Mouse (Mus musculus): Measurements from ENCODE around the gene Mta1. TPM values are rescaled to one million over a fixed set of nuclear protein-coding genes. Genes with fewer than 3 reads are reported as not detected.

Mta1 gene
- polyA plus RNA-seq, 1 experiment = 47.6 TPM

DNA sequence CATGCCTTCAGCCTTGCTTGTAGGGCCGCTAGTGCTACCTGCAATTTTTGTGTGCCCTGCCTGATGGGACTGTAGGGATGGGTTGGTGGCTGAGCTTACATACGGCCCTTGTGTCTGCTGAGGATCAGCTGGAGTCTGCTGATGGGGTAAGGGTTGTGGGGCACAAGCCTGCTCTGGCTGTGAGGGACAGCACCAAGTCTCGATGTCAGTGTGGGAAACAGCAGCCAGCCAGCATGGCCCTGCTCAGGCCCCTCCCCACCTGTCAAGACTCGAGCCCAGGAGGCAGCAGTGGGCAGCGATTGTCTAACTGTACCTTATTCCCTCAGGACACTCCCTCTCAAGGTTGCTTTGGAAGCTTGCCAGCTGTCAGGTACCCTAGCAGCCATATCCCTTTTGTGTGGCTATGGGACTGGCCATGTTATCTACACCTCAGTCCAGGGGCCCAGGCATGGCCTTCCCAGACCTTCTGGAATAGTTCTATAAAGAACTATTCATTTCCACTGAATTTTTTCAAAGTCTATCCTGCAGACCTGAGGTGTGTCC is 35.9 kb downstream of the Mta1 start:
- Histone ChIP-seq H3K27ac (ENCODE audit: insufficient read depth, low read depth, low read length) (no peak overlapping the region), H3K4me3 (ENCODE audit: low read depth, low read length) (no peak overlapping the region), H3K4me1 (ENCODE audit: control insufficient read depth, insufficient read depth, insufficient read length, low read length) (peaks cover 4% of the 10 kb centered on the region; the same call in 1 of the 2 replicates), H3K27me3 (ENCODE audit: control insufficient read depth, insufficient read depth, low read length) (no peaks in the 10 kb centered on the region), H3K36me3 (ENCODE audit: control insufficient read depth, insufficient read depth, low read length) (peaks cover 49% of the 10 kb centered on the region)
- 59% methylated on average over 5 of the region's 5 CpGs for WGBS
- TF ChIP-seq CTCF (IDR thresholded peaks at IDR 0.05; ENCODE audit: extremely low read depth, insufficient read length, insufficient replicate concordance, low read depth, low read length) (no peak), POLR2A (IDR thresholded peaks at IDR 0.05; ENCODE audit: low read depth, low read length) (no peak)

DNA sequence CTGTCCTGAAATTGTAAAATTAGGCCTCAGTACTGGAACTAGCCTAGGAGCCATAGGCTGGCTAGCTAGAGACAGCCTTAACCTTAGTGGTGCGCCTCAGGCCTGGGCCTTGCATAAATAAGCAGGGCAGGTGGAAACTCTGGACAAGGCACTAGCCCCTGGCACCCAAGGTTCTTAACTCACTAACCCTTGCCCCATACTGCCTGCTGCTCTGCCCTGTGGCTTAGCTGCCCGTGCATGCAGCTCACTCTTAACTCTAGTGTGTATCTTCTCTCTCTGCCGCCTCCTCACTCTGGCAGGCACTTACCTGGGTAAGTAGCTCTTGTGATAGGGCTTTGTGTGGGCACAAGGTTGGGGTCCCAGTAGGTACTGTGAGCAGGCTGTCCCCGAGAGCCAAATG is 36.4 kb downstream of the Mta1 start:
- no peak for TF ChIP-seq CTCF (IDR thresholded peaks at IDR 0.05; ENCODE audit: extremely low read depth, insufficient read length, insufficient replicate concordance, low read depth, low read length)
- TF ChIP-seq POLR2A (IDR thresholded peaks at IDR 0.05; ENCODE audit: low read depth, low read length) = no peak
- no peak overlapping the region for H3K27ac ChIP-seq (ENCODE audit: insufficient read depth, low read depth, low read length)
- H3K36me3 ChIP-seq (ENCODE audit: control insufficient read depth, insufficient read depth, low read length) = peaks cover 45% of the 10 kb centered on the region
- H3K27me3 ChIP-seq (ENCODE audit: control insufficient read depth, insufficient read depth, low read length) = no peaks in the 10 kb centered on the region
- H3K4me1 ChIP-seq (ENCODE audit: control insufficient read depth, insufficient read depth, insufficient read length, low read length) = peaks cover 4% of the 10 kb centered on the region; the same call in 1 of the 2 replicates
- H3K4me3 ChIP-seq (ENCODE audit: low read depth, low read length) = no peak overlapping the region
- WGBS = 94% methylated on average over 4 of the region's 4 CpGs

DNA sequence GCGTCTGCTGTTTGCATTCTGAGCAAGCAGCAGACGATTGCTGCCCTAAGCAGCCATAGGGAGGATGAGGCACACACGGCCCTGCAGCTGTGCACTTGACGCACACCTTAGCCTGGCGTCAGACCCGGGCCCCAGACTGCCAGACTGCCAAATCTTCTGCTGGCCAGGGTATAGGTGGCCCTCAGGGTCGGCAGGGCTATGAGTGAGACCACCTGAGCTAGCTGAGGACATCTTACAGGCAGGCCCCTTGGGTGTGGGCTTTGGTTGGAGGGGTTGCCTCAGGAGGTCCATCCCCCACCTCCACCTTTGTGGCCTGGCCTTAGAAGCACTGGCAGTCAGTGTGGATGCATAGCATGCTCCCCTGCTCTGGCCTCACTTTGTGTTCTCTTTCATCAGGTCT is 37.3 kb downstream of the Mta1 start:
- Histone ChIP-seq H3K36me3 (ENCODE audit: control insufficient read depth, insufficient read depth, low read length) (peaks cover 38% of the 10 kb centered on the region), H3K27me3 (ENCODE audit: control insufficient read depth, insufficient read depth, low read length) (peaks cover under 1% of the 10 kb centered on the region; the same call in 1 of the 2 replicates), H3K4me3 (ENCODE audit: low read depth, low read length) (no peak overlapping the region), H3K27ac (ENCODE audit: insufficient read depth, low read depth, low read length) (no peak overlapping the region), H3K4me1 (ENCODE audit: control insufficient read depth, insufficient read depth, insufficient read length, low read length) (peaks cover 10% of the 10 kb centered on the region)
- TF ChIP-seq POLR2A (IDR thresholded peaks at IDR 0.05; ENCODE audit: low read depth, low read length) = no peak
- no peak for TF ChIP-seq CTCF (IDR thresholded peaks at IDR 0.05; ENCODE audit: extremely low read depth, insufficient read length, insufficient replicate concordance, low read depth, low read length)
- WGBS = 91% methylated on average over 7 of the region's 7 CpGs

DNA sequence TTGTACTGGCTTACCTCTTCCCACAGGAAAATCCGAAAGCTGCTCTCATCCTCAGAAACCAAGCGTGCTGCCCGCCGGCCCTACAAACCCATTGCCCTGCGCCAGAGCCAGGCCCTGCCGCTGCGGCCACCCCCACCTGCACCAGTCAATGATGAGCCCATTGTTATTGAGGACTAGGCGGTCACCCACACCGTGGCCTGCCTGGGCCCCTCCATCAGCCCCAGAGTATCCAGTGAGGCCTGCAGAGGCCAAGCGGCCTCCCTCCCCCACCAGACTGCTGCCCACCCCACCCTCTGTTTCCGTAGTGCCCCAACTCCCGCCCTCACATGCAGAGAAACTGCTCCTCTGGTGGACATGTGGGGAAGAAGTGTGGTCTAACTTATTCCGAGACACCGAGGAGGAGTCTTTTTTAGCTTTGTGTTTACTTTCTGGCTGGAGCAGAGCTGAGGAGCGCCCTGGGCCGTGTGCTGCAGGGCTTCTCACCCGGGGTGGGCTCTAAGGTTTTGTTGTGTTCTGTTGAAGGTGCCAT is 38.5 kb downstream of the Mta1 start:
- H3K4me1 ChIP-seq (ENCODE audit: control insufficient read depth, insufficient read depth, insufficient read length, low read length) = peaks cover 15% of the 10 kb centered on the region
- H3K36me3 ChIP-seq (ENCODE audit: control insufficient read depth, insufficient read depth, low read length) = peaks cover 28% of the 10 kb centered on the region
- no peak for TF ChIP-seq POLR2A (IDR thresholded peaks at IDR 0.05; ENCODE audit: low read depth, low read length)
- WGBS = 88% methylated on average over 17 of the region's 17 CpGs
- H3K27me3 ChIP-seq (ENCODE audit: control insufficient read depth, insufficient read depth, low read length) = peaks cover 9% of the 10 kb centered on the region; the same call in 1 of the 2 replicates
- no peak overlapping the region for H3K27ac ChIP-seq (ENCODE audit: insufficient read depth, low read depth, low read length)
- H3K4me3 ChIP-seq (ENCODE audit: low read depth, low read length) = no peak overlapping the region

DNA sequence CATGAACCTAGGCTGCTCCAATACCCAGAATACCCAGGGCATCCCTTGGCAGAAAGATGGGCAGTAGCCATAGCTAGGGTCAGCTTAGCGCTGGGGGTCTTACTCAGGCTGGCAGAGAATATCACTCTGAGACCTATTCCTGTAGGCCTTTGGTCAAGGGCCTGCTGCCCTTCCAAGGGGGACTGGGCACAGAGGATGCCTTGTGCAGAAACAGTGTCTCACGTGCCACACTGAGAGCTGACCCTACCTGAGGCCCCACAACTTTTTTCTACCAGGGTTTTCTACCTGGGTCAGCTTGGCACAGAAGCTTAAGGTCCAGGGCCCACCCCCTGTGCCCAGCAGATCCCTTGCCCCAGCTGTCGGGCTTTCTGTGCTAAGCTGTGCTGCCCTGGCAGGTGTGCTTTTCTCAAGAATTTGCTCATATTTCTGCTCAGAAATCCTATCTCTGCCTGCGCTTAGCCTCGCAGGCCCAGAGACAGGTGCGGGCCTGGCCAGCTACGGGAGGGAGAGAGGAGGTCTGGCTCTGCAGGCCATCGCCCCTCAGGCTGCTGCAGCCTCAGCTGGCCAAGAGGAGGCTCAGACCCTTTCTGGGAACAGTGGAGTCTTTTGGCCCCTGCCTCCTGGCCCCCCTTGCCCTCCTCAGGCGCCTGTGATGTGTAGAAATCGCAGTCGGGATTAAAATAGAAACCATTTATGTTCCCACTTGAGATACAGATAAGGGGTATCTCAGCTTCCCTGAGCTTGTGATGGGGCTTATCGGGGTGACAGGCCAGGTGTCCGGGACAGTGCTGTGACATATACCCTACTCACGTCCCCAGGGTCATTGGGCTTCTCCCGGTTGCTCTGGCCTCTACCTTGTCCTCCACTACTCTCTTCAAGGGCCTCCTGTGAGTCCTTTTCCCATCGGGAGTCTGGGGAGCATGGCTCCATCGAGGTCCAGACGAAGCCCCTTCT is 39.5 kb downstream of the Mta1 start:
- peaks cover 23% of the 10 kb centered on the region for H3K36me3 ChIP-seq (ENCODE audit: control insufficient read depth, insufficient read depth, low read length)

DNA sequence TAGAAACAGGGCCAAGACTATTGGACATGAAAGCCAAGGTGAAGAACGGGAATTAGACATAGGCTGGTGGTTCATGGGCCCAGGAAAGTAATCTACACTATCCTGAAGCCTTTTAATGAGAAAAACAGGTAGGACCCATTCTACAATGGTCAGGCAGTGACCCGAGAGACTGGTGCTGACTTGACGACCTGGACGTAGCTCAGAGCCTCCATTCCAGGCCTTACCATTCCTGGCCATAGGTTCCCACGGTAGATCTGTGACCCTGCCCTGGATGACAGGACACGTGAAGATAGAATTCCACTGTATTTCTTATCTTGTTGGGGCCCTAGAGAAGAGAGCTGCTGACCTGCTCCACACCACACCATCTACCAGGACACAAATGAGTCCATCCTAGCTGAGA is 40.2 kb downstream of the Mta1 start:
- no peak overlapping the region for H3K27ac ChIP-seq (ENCODE audit: insufficient read depth, low read depth, low read length)
- H3K4me3 ChIP-seq (ENCODE audit: low read depth, low read length) = no peak overlapping the region
- no peak for TF ChIP-seq CTCF (IDR thresholded peaks at IDR 0.05; ENCODE audit: extremely low read depth, insufficient read length, insufficient replicate concordance, low read depth, low read length)
- TF ChIP-seq POLR2A (IDR thresholded peaks at IDR 0.05; ENCODE audit: low read depth, low read length) = no peak
- H3K36me3 ChIP-seq (ENCODE audit: control insufficient read depth, insufficient read depth, low read length) = peaks cover 20% of the 10 kb centered on the region
- WGBS = 85% methylated on average over 6 of the region's 6 CpGs
- H3K27me3 ChIP-seq (ENCODE audit: control insufficient read depth, insufficient read depth, low read length) = peaks cover 21% of the 10 kb centered on the region
- H3K4me1 ChIP-seq (ENCODE audit: control insufficient read depth, insufficient read depth, insufficient read length, low read length) = peaks cover 15% of the 10 kb centered on the region

More for the DNA sequence above, 39.5 kb downstream of the Mta1 start:
- TF ChIP-seq CTCF (IDR thresholded peaks at IDR 0.05; ENCODE audit: extremely low read depth, insufficient read length, insufficient replicate concordance, low read depth, low read length) (no peak), POLR2A (IDR thresholded peaks at IDR 0.05; ENCODE audit: low read depth, low read length) (no peak)
- Histone ChIP-seq H3K27me3 (ENCODE audit: control insufficient read depth, insufficient read depth, low read length) (peaks cover 19% of the 10 kb centered on the region), H3K27ac (ENCODE audit: insufficient read depth, low read depth, low read length) (no peak overlapping the region), H3K4me3 (ENCODE audit: low read depth, low read length) (no peak overlapping the region), H3K4me1 (ENCODE audit: control insufficient read depth, insufficient read depth, insufficient read length, low read length) (peaks cover 15% of the 10 kb centered on the region)
- WGBS = 85% methylated on average over 18 of the region's 18 CpGs

Data from small intestine, adult 2 months (tissue).